Mouse (Mus musculus) right cerebral cortex, adult 2 months (tissue): Measurements from ENCODE around the gene Mov10l1.
A peak's percentile ranks its signal among the peaks of the same experiment; 100 is the strongest.

Experiments
- DNase-seq, 2 experiments: peaks; one replicate each; pipeline ENCODE4 v3.0.0; 2021 to 2022; ENCODE audit warnings: low spot score in 2 of 2

Gene Mov10l1

GRCm38 (mm10) chr15:88982534-88983079 lies at the start of gene Mov10l1:
Gene Mov10l1 (plus strand): TSS chr15:88982909.
- no peak for DNase-seq

- peak; percentile 25 to 54 for DNase-seq
These were observed 48.6 kb upstream of the Mov10l1 start for GRCm38 (mm10) chr15:88934141-88934540.

- DNase-seq = peak in 1 of 2 experiments; percentile 27
These were observed 46.0 kb upstream of the Mov10l1 start for GRCm38 (mm10) chr15:88936619-88937290.

- DNase-seq = no peak
These were observed 45.4 kb upstream of the Mov10l1 start for GRCm38 (mm10) chr15:88937291-88937650.

- no peak for DNase-seq
These were observed 39.9 kb upstream of the Mov10l1 start for GRCm38 (mm10) chr15:88942783-88943182.

- DNase-seq = peak; percentile 24 to 27
These were observed 38.7 kb upstream of the Mov10l1 start for GRCm38 (mm10) chr15:88943896-88944551.

GRCm38 (mm10) chr15:88946851-88947250 lies 35.9 kb upstream of the Mov10l1 start:
- DNase-seq = no peak

GRCm38 (mm10) chr15:88951246-88951645 lies 31.5 kb upstream of the Mov10l1 start:
- DNase-seq = no peak

GRCm38 (mm10) chr15:88954368-88955072 lies 28.2 kb upstream of the Mov10l1 start, which contains the start of gene Ttll8:
Gene Ttll8 (minus strand): TSS chr15:88954418.
- DNase-seq = peak in 1 of 2 experiments; percentile 26

- DNase-seq = no peak
These were observed 27.4 kb upstream of the Mov10l1 start for GRCm38 (mm10) chr15:88955342-88955741.

- DNase-seq = no peak
These were observed 25.2 kb upstream of the Mov10l1 start for GRCm38 (mm10) chr15:88957522-88957921.

- no peak for DNase-seq
These were observed 18.6 kb upstream of the Mov10l1 start for GRCm38 (mm10) chr15:88964070-88964578.

- no peak for DNase-seq
These were observed 10.4 kb upstream of the Mov10l1 start for GRCm38 (mm10) chr15:88972300-88972699.

- DNase-seq = peak in 1 of 2 experiments; percentile 29
These were observed 4.2 kb upstream of the Mov10l1 start, which contains the start of gene Mlc1 for GRCm38 (mm10) chr15:88978281-88979137. Gene Mlc1 (minus strand): TSS chr15:88979007.

- no peak for DNase-seq
These were observed 3.6 kb upstream of the Mov10l1 start for GRCm38 (mm10) chr15:88979138-88979446.

GRCm38 (mm10) chr15:88989236-88989635 lies 6.5 kb downstream of the Mov10l1 start:
- no peak for DNase-seq

- no peak for DNase-seq
These were observed 15.9 kb downstream of the Mov10l1 start for GRCm38 (mm10) chr15:88998636-88999035.

GRCm38 (mm10) chr15:88999124-88999523 lies 16.4 kb downstream of the Mov10l1 start:
- no peak for DNase-seq

GRCm38 (mm10) chr15:89000367-89000766 lies 17.7 kb downstream of the Mov10l1 start:
- DNase-seq = no peak

- DNase-seq = no peak
These were observed 18.5 kb downstream of the Mov10l1 start for GRCm38 (mm10) chr15:89001245-89001644.

GRCm38 (mm10) chr15:89007002-89007401 lies 24.3 kb downstream of the Mov10l1 start:
- DNase-seq = no peak
